Comparison of ENCODE assay signal across 1 mouse cellular context in the genomic region with DNA sequence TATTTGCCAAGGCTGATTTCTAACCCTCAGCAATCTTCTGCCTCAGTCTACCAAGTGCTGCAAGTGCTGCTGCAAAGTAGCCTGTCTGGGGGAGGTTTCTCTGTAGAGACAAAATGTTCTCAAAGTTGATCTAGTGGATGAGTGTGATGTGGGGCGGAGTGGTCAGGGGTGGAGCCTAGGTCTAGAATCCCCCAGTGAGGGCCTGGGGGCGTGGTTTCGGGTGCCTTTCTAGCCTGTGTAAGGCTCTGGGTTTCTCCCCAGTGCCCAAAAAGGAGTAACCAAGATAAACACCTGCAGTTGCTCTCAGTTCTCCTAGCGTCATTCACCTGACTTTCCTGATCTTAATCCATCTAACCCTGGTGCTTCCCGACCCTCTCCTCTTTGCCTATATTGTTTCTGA.
TF ChIP-seq lines count a peak whose summit lies in the region.

No protein-coding gene starts in this region.

TF ChIP-seq in CH12.LX, 34 proteins besides CTCF, POLR2A, EP300 and RAD21 (continued from another document):
- peak; percentile 27; the same call in 1 of the 2 replicates for TF ChIP-seq TCF12 (IDR thresholded peaks at IDR 0.05; ENCODE audit: low read depth, low read length)
- no peak for TF ChIP-seq MAZ (IDR thresholded peaks at IDR 0.05; ENCODE audit: low read depth, low read length)
- TF ChIP-seq MEF2A (IDR thresholded peaks at IDR 0.05; ENCODE audit: borderline replicate concordance, low read depth, low read length), result peak; percentile 58; the same call in 1 of the 2 replicates
